Comparison of ENCODE assay signal across 30 mouse cellular contexts in the genomic region with DNA sequence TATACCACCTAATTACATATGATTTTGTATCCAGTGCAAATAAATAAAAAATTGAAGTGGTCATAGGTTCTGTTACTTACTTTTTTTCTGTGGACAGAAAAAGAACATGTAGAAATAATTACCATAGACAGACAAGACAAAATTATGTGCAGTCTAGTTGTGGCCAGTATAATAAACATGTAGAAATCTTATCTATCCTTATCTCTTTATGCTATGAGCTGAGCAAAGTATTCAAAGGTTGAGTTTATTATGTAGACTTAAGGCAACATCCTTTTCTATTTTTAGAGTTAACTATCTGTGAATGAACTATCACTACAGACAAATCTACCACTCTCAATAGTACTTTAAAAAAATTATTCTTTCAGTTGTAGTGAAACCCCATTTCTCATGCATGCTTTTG. TPM values are rescaled to one million over a fixed set of nuclear protein-coding genes. Genes with fewer than 3 reads are reported as not detected.
"Had no signal": no experiment of that assay in that cellular context is flagged by ENCODE, and none has a peak within 500 bp of the region (broad histone marks: within the 10 kb centered on the region; RNA-seq: fewer than 3 reads in every experiment).

No protein-coding gene starts in this region.

- H3K9ac ChIP-seq: limb, embryonic 12.5 days; limb, embryonic 13.5 days; limb, embryonic 15.5 days; liver, embryonic 12.5 days; liver, embryonic 13.5 days; liver, embryonic 14.5 days; liver, embryonic 15.5 days; liver, postnatal 0 days; lung, embryonic 14.5 days; lung, embryonic 15.5 days; midbrain, embryonic 12.5 days; midbrain, embryonic 13.5 days; midbrain, embryonic 15.5 days; neural tube, embryonic 12.5 days had no signal

- H3K27me3 ChIP-seq: limb, embryonic 12.5 days; limb, embryonic 13.5 days; limb, embryonic 15.5 days; liver, embryonic 12.5 days; liver, embryonic 13.5 days; liver, embryonic 15.5 days; lung, embryonic 15.5 days; megakaryocyte, embryonic 14.5 days; midbrain, embryonic 12.5 days; midbrain, embryonic 13.5 days; midbrain, embryonic 15.5 days; neural tube, embryonic 12.5 days had no signal

- H3K4me3 ChIP-seq: limb, embryonic 13.5 days; limb, embryonic 15.5 days; liver, embryonic 12.5 days; liver, embryonic 13.5 days; liver, embryonic 15.5 days; lung, embryonic 15.5 days; megakaryocyte, embryonic 14.5 days; midbrain, embryonic 13.5 days; midbrain, embryonic 15.5 days; myocyte; neural tube, embryonic 12.5 days had no signal

- H3K4me1 ChIP-seq: liver, embryonic 12.5 days; liver, embryonic 13.5 days; liver, embryonic 15.5 days; lung, embryonic 15.5 days; megakaryocyte, embryonic 14.5 days; neural tube, embryonic 12.5 days had no signal

- H3K27ac ChIP-seq: limb, embryonic 12.5 days; limb, embryonic 13.5 days; limb, embryonic 15.5 days; liver, embryonic 12.5 days; liver, embryonic 13.5 days; liver, embryonic 14.5 days; liver, embryonic 15.5 days; lung, embryonic 15.5 days; macrophage; midbrain, embryonic 12.5 days; midbrain, embryonic 13.5 days; midbrain, embryonic 15.5 days; neural tube, embryonic 12.5 days had no signal

- H3K36me3 ChIP-seq: limb, embryonic 10.5 days; limb, embryonic 12.5 days; limb, embryonic 13.5 days; limb, embryonic 15.5 days; liver, embryonic 12.5 days; liver, embryonic 13.5 days; liver, embryonic 15.5 days; lung, embryonic 15.5 days; midbrain, embryonic 10.5 days; midbrain, embryonic 12.5 days; midbrain, embryonic 13.5 days; midbrain, embryonic 15.5 days; neural tube, embryonic 12.5 days had no signal

- H3K9me3 ChIP-seq: limb, embryonic 10.5 days; limb, embryonic 12.5 days; limb, embryonic 13.5 days; limb, embryonic 15.5 days; liver, embryonic 12.5 days; liver, embryonic 13.5 days; liver, embryonic 15.5 days; lung, embryonic 15.5 days; midbrain, embryonic 10.5 days; midbrain, embryonic 12.5 days; midbrain, embryonic 13.5 days; midbrain, embryonic 15.5 days; neural tube, embryonic 12.5 days had no signal

- ATAC-seq: liver, embryonic 12.5 days; liver, postnatal 0 days; lung, postnatal 0 days had no signal

- H3K4me2 ChIP-seq: limb, embryonic 15.5 days; liver, embryonic 11.5 days; liver, embryonic 12.5 days; liver, embryonic 13.5 days; liver, embryonic 15.5 days; lung, embryonic 14.5 days; lung, embryonic 15.5 days; midbrain, embryonic 11.5 days had no signal

RNA-seq across cellular contexts. Expression of a gene that starts 1.0 kb away (rescaled TPM):
- polyA plus RNA-seq: limb, embryonic 10.5 days; limb, embryonic 15.5 days; liver, adult 2 months; liver, embryonic 11.5 days; liver, embryonic 12.5 days; liver, embryonic 13.5 days; liver, embryonic 14.5 days; liver, embryonic 15.5 days; liver, embryonic 16.5 days; liver, postnatal 0 days; lung, adult 2 months; lung, embryonic 14.5 days; lung, embryonic 15.5 days; lung, embryonic 16.5 days; lung, postnatal 0 days; macrophage; midbrain, embryonic 11.5 days; midbrain, embryonic 12.5 days; midbrain, embryonic 13.5 days; midbrain, embryonic 14.5 days; midbrain, embryonic 15.5 days; midbrain, embryonic 16.5 days; midbrain, postnatal 0 days; myocyte; neural tube, embryonic 11.5 days; neural tube, embryonic 12.5 days had no signal
